Mouse (Mus musculus): ENCODE results near the gene Gnb2. TPM values are rescaled to one million over a fixed set of nuclear protein-coding genes. Genes with fewer than 3 reads are reported as not detected.

Gnb2 gene
- polyA plus RNA-seq, 1 experiment from 2014 or later, result 165 TPM

GRCm38 (mm10) chr5:137561556-137561955 lies 28.2 kb upstream of the Gnb2 start:
- peaks cover 4% of the 10 kb centered on the region; the same call in 1 of the 2 replicates for H3K27me3 ChIP-seq (ENCODE audit: insufficient read depth, low read length)

GRCm38 (mm10) chr5:137553898-137554297 lies 20.6 kb upstream of the Gnb2 start:
- no peaks in the 10 kb centered on the region for H3K9me3 ChIP-seq (ENCODE audit: low read length)
- H3K9ac ChIP-seq (replicated peaks), result no peak overlapping the region
- DNase-seq (no peak), ATAC-seq (no peak)
- peaks cover 8% of the 10 kb centered on the region for H3K4me1 ChIP-seq (ENCODE audit: insufficient read depth)
- H3K27me3 ChIP-seq (ENCODE audit: insufficient read depth, low read length), result peaks cover 20% of the 10 kb centered on the region
- H3K27ac ChIP-seq (ENCODE audit: low read depth), result no peak overlapping the region
- H3K36me3 ChIP-seq (replicated peaks; ENCODE audit: insufficient read depth, low read length), result no peaks in the 10 kb centered on the region
- H3K4me2 ChIP-seq (ENCODE audit: low read depth, low read length), result peak overlapping the region; percentile 26; the same call in 1 of the 2 replicates
- H3K4me3 ChIP-seq (ENCODE audit: low read depth, low read length), result no peak overlapping the region
- TF ChIP-seq EP300 (IDR thresholded peaks at IDR 0.05; ENCODE audit: low read depth), result no peak
- no peak for TF ChIP-seq CTCF (IDR thresholded peaks at IDR 0.05; ENCODE audit: low read depth)
- WGBS (ENCODE audit: insufficient replicate concordance), result 49% methylated on average over 11 of the region's 11 CpGs

More at GRCm38 (mm10) chr5:137561556-137561955, 28.2 kb upstream of the Gnb2 start:
- no peak for ATAC-seq
- Histone ChIP-seq H3K4me3 (ENCODE audit: low read depth, low read length) (no peak overlapping the region), H3K4me1 (ENCODE audit: insufficient read depth) (no peaks in the 10 kb centered on the region), H3K9me3 (ENCODE audit: low read length) (no peaks in the 10 kb centered on the region), H3K27ac (ENCODE audit: low read depth) (no peak overlapping the region), H3K36me3 (replicated peaks; ENCODE audit: insufficient read depth, low read length) (no peaks in the 10 kb centered on the region), H3K4me2 (ENCODE audit: low read depth, low read length) (no peak overlapping the region), H3K9ac (replicated peaks) (no peak overlapping the region)
- 70% methylated on average over 6 of the region's 6 CpGs for WGBS (ENCODE audit: insufficient replicate concordance)
- DNase-seq, result no peak
- TF ChIP-seq CTCF (IDR thresholded peaks at IDR 0.05; ENCODE audit: low read depth) (no peak), EP300 (IDR thresholded peaks at IDR 0.05; ENCODE audit: low read depth) (no peak)

- TF ChIP-seq EP300 (IDR thresholded peaks at IDR 0.05; ENCODE audit: low read depth) (no peak), CTCF (IDR thresholded peaks at IDR 0.05; ENCODE audit: low read depth) (no peak)
- Histone ChIP-seq H3K4me2 (ENCODE audit: low read depth, low read length) (peak within 1 kb of the TSS; percentile 47), H3K27me3 (ENCODE audit: insufficient read depth, low read length) (peaks cover 20% of the 10 kb centered on the region), H3K4me3 (ENCODE audit: low read depth, low read length) (no peak within 1 kb of the TSS), H3K27ac (ENCODE audit: low read depth) (no peak within 1 kb of the TSS), H3K9ac (replicated peaks) (no peak within 1 kb of the TSS), H3K36me3 (replicated peaks; ENCODE audit: insufficient read depth, low read length) (no peaks in the 10 kb centered on the region), H3K9me3 (ENCODE audit: low read length) (no peaks in the 10 kb centered on the region), H3K4me1 (ENCODE audit: insufficient read depth) (peaks cover 8% of the 10 kb centered on the region)
- ATAC-seq (peak; percentile 80), DNase-seq (peak; percentile 80)
- 2% methylated on average over 37 of the region's 37 CpGs for WGBS (ENCODE audit: insufficient replicate concordance)
Measured at GRCm38 (mm10) chr5:137553411-137553837, 20.1 kb upstream of the Gnb2 start, which contains the start of gene Actl6b. Actl6b (plus strand) TSS chr5:137553517.

DNA sequence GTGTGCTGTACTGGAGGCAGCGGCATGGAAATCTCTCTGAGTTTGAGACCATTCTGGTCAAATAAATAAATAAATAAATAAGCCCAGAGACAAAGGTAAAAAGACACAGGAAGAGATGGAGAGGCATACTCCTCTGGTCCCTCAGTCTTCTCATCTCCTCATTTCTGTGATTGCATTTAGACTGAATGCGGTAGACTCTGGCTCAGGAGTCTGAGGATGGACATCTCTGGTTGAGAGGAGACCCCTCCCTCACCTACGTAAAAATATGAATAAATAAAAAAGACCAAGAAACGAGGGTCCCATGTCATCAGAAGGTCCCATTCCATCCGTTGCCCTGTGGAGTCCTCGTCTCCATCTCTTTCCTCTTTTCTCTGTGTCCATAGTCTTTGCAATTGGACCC lies 19.7 kb upstream of the Gnb2 start:
- Histone ChIP-seq H3K36me3 (replicated peaks; ENCODE audit: insufficient read depth, low read length) (no peaks in the 10 kb centered on the region), H3K27ac (ENCODE audit: low read depth) (no peak overlapping the region), H3K9me3 (ENCODE audit: low read length) (no peaks in the 10 kb centered on the region), H3K4me2 (ENCODE audit: low read depth, low read length) (peak overlapping the region; percentile 47; the same call in 1 of the 2 replicates), H3K27me3 (ENCODE audit: insufficient read depth, low read length) (peaks cover 20% of the 10 kb centered on the region), H3K9ac (replicated peaks) (no peak overlapping the region), H3K4me1 (ENCODE audit: insufficient read depth) (peaks cover 8% of the 10 kb centered on the region), H3K4me3 (ENCODE audit: low read depth, low read length) (no peak overlapping the region)
- 27% methylated on average over 6 of the region's 6 CpGs for WGBS (ENCODE audit: insufficient replicate concordance)
- no peak for ATAC-seq
- no peak for TF ChIP-seq CTCF (IDR thresholded peaks at IDR 0.05; ENCODE audit: low read depth)
- no peak for TF ChIP-seq EP300 (IDR thresholded peaks at IDR 0.05; ENCODE audit: low read depth)
- no peak for DNase-seq

DNA sequence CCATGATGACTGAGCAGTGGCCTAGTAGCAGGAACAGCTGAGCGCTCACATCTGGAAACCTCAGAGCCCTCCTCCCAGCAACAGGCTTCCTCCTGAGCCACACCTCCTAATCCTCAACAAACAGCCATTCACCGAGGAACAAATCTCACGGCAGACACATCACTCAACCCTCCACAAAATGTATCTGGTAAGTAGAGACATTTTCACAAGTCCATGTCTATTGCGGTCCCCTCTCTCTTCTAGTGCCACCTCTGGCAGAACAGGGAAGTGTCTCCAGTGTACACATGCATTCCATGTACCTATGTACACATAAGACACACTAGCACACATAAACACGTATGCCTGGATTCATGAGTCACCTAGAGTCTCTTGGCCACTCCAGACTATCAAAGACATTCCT lies 17.8 kb upstream of the Gnb2 start:
- TF ChIP-seq EP300 (IDR thresholded peaks at IDR 0.05; ENCODE audit: low read depth) (no peak), CTCF (IDR thresholded peaks at IDR 0.05; ENCODE audit: low read depth) (peak; percentile 52)
- ATAC-seq, result no peak

DNA sequence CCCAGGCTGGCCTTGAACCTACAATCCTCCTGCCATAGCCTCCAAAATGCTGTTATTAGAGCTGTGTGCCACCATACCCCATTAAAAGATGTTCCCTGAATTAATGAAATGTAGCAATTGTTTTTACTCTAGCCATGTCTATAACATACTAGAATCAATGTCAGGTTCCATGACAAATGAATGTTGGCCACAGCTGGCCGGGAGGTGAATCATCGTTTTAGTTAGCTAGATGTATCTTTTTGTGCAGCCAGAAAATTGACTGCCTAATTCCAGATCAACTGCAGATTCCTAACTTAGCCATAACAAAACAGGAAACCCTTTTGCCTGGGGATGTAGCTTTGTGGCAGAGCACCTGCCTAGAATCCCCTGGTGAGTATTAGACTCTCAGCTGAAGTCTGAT lies 16.5 kb upstream of the Gnb2 start:
- H3K27me3 ChIP-seq (ENCODE audit: insufficient read depth, low read length), result peaks cover 17% of the 10 kb centered on the region
- WGBS (ENCODE audit: insufficient replicate concordance), result 80% methylated on average over 2 of the region's 2 CpGs

More for the DNA sequence above, 17.8 kb upstream of the Gnb2 start:
- 55% methylated on average over 5 of the region's 5 CpGs for WGBS (ENCODE audit: insufficient replicate concordance)
- no peak for DNase-seq
- no peak overlapping the region for H3K4me3 ChIP-seq (ENCODE audit: low read depth, low read length)
- no peak overlapping the region for H3K9ac ChIP-seq (replicated peaks)
- no peak overlapping the region for H3K27ac ChIP-seq (ENCODE audit: low read depth)
- H3K9me3 ChIP-seq (ENCODE audit: low read length), result no peaks in the 10 kb centered on the region
- no peaks in the 10 kb centered on the region for H3K36me3 ChIP-seq (replicated peaks; ENCODE audit: insufficient read depth, low read length)
- H3K4me1 ChIP-seq (ENCODE audit: insufficient read depth), result peaks cover 8% of the 10 kb centered on the region
- no peak overlapping the region for H3K4me2 ChIP-seq (ENCODE audit: low read depth, low read length)
- H3K27me3 ChIP-seq (ENCODE audit: insufficient read depth, low read length), result peaks cover 20% of the 10 kb centered on the region

More for the DNA sequence above, 16.5 kb upstream of the Gnb2 start:
- ATAC-seq (no peak), DNase-seq (no peak)
- Histone ChIP-seq H3K4me2 (ENCODE audit: low read depth, low read length) (no peak overlapping the region), H3K4me1 (ENCODE audit: insufficient read depth) (peaks cover 8% of the 10 kb centered on the region), H3K9me3 (ENCODE audit: low read length) (no peaks in the 10 kb centered on the region), H3K9ac (replicated peaks) (no peak overlapping the region), H3K36me3 (replicated peaks; ENCODE audit: insufficient read depth, low read length) (no peaks in the 10 kb centered on the region), H3K27ac (ENCODE audit: low read depth) (no peak overlapping the region), H3K4me3 (ENCODE audit: low read depth, low read length) (no peak overlapping the region)
- TF ChIP-seq EP300 (IDR thresholded peaks at IDR 0.05; ENCODE audit: low read depth) (no peak), CTCF (IDR thresholded peaks at IDR 0.05; ENCODE audit: low read depth) (no peak)

Measured in liver, postnatal 0 days (tissue).